Mouse (Mus musculus) midbrain, embryonic 13.5 days (tissue): ENCODE results near the gene Olfr1288. TPM values are rescaled to one million over a fixed set of nuclear protein-coding genes. Genes with fewer than 3 reads are reported as not detected.

Experiments
- ATAC-seq: fragments of 200-750 bp; cut with Nextera tagmentation; 2 replicates; pipeline ENCODE4 v1.8.0; 2017; ENCODE audit warnings: mild to moderate bottlenecking, moderate TSS enrichment, moderate library complexity
- H3K27ac ChIP-seq: fragments of 300-500 bp; sonication (generic); 2 replicates; pipeline ENCODE4 v1.5.1; 2015; ENCODE audit warnings: inconsistent platforms, mild to moderate bottlenecking, moderate library complexity
- H3K27me3 ChIP-seq: fragments of 300-500 bp; sonication (generic); 2 replicates; pipeline ENCODE4 v1.6.1; 2015; ENCODE audit warnings: mild to moderate bottlenecking, inconsistent platforms
- H3K36me3 ChIP-seq: fragments of 300-500 bp; sonication (generic); 2 replicates; pipeline ENCODE4 v1.6.1; 2015; ENCODE audit warnings: mild to moderate bottlenecking, inconsistent platforms
- H3K4me1 ChIP-seq: fragments of 300-500 bp; sonication (generic); replicated peaks from 2 replicates; pipeline ENCODE4 v1.6.1; 2015; ENCODE audit warnings: inconsistent platforms
- H3K4me2 ChIP-seq: fragments of 300-500 bp; sonication (generic); replicated peaks from 2 replicates; pipeline ENCODE4 v1.6.1; 2015; ENCODE audit warnings: moderate library complexity, mild to moderate bottlenecking, inconsistent platforms
- H3K4me3 ChIP-seq: fragments of 300-500 bp; sonication (generic); replicated peaks from 2 replicates; pipeline ENCODE4 v1.5.1; 2015; ENCODE audit warnings: mild to moderate bottlenecking, inconsistent platforms
- H3K9ac ChIP-seq: fragments of 300-500 bp; sonication (generic); replicated peaks from 2 replicates; pipeline ENCODE4 v1.6.1; 2015; ENCODE audit warnings: mild to moderate bottlenecking, inconsistent platforms
- H3K9me3 ChIP-seq: fragments of 300-500 bp; sonication (generic); 2 replicates; pipeline ENCODE4 v1.6.1; 2016; ENCODE audit warnings: mild to moderate bottlenecking, inconsistent platforms
- WGBS: fragments of 180-500 bp; shearing (Covaris S2); methylation state at CpG from one replicate; pipeline ENCODE4 v1.1.7; 2015; 5-methylcytosine and 5-hydroxymethylcytosine counted together
- polyA plus RNA-seq: library from polyadenylated mRNA; unstranded; fragments of >200 nt; fragmentation: Nextera tagmentation; extraction: Ambion mirVana; gene quantifications from 2 replicates; pipeline ENCODE4 v1.2.1, GENCODE M21; 2015

Gene Olfr1288
- polyA plus RNA-seq, result not detected in 2 replicates

DNA sequence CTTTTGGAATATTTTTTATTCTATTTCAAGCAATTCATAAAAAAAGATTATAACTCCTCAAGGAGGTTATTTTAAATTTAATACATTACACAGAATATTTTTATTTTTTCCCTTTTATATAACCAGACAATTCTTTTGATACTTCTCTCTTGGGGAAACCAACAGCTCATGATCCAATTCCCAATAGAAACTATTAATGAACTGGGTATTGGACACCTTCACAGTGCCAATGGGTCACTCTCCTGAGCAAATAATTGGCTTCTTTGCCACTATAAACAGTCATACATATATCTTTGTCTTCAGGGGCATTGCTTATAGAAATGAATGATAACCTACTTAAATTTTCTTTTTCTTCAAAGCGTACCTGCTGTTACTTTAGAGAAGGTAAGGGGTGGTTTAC is at the start of gene Olfr1288:
Olfr1288 (plus strand) TSS at position 301 of the 400 bp plus-strand sequence.
- Histone ChIP-seq H3K4me2 (no peak within 1 kb of the TSS), H3K9me3 (no peaks in the 10 kb centered on the region), H3K4me3 (no peak within 1 kb of the TSS), H3K4me1 (no peaks in the 10 kb centered on the region), H3K9ac (no peak within 1 kb of the TSS), H3K36me3 (no peaks in the 10 kb centered on the region), H3K27me3 (no peaks in the 10 kb centered on the region), H3K27ac (no peak within 1 kb of the TSS)
- 93% methylated on average over 1 of the region's 1 CpGs for WGBS
- ATAC-seq, result no peak

- ATAC-seq, result no peak
- H3K27me3 ChIP-seq, result no peaks in the 10 kb centered on the region
- no peak within 1 kb of the TSS for H3K27ac ChIP-seq
- H3K36me3 ChIP-seq, result no peaks in the 10 kb centered on the region
- no peak within 1 kb of the TSS for H3K4me3 ChIP-seq
- H3K9me3 ChIP-seq, result no peaks in the 10 kb centered on the region
- no peak within 1 kb of the TSS for H3K9ac ChIP-seq
- 81% methylated on average over 1 of the region's 1 CpGs for WGBS
- H3K4me1 ChIP-seq, result no peaks in the 10 kb centered on the region
- no peak within 1 kb of the TSS for H3K4me2 ChIP-seq
Measured at GRCm38 (mm10) chr2:111448842-111449241, 25.1 kb upstream of the Olfr1288 start, which contains the start of gene Olfr1287. Olfr1287 (plus strand) TSS chr2:111449142.

- Histone ChIP-seq H3K4me1 (no peaks in the 10 kb centered on the region), H3K27me3 (no peaks in the 10 kb centered on the region), H3K36me3 (no peaks in the 10 kb centered on the region), H3K4me2 (no peak within 1 kb of the TSS), H3K9me3 (no peaks in the 10 kb centered on the region), H3K4me3 (no peak within 1 kb of the TSS), H3K27ac (no peak within 1 kb of the TSS), H3K9ac (no peak within 1 kb of the TSS)
- 71% methylated on average over 1 of the region's 1 CpGs for WGBS
- no peak for ATAC-seq
Measured at GRCm38 (mm10) chr2:111480519-111480918, 6.6 kb downstream of the Olfr1288 start, which contains the start of gene Olfr1289. Olfr1289 (plus strand) TSS chr2:111480819.

GRCm38 (mm10) chr2:111493729-111494128 is 19.8 kb downstream of the Olfr1288 start, which contains the start of gene Olfr1290:
Olfr1290 (minus strand) TSS chr2:111493829.
- Histone ChIP-seq H3K9ac (no peak within 1 kb of the TSS), H3K27me3 (no peaks in the 10 kb centered on the region), H3K27ac (no peak within 1 kb of the TSS), H3K4me3 (no peak within 1 kb of the TSS), H3K4me1 (no peaks in the 10 kb centered on the region), H3K9me3 (no peaks in the 10 kb centered on the region), H3K36me3 (no peaks in the 10 kb centered on the region), H3K4me2 (no peak within 1 kb of the TSS)
- no peak for ATAC-seq
- WGBS, result 90% methylated on average over 5 of the region's 5 CpGs

- Histone ChIP-seq H3K36me3 (no peaks in the 10 kb centered on the region), H3K9ac (no peak within 1 kb of the TSS), H3K9me3 (no peaks in the 10 kb centered on the region), H3K27ac (no peak within 1 kb of the TSS), H3K27me3 (no peaks in the 10 kb centered on the region), H3K4me3 (no peak within 1 kb of the TSS), H3K4me1 (no peaks in the 10 kb centered on the region), H3K4me2 (no peak within 1 kb of the TSS)
- ATAC-seq, result no peak
- 87% methylated on average over 3 of the region's 3 CpGs for WGBS
Measured at GRCm38 (mm10) chr2:111496880-111497279, 23.0 kb downstream of the Olfr1288 start, which contains the start of gene Olfr1291-ps1. Olfr1291-ps1 (plus strand) TSS chr2:111497180.

GRCm38 (mm10) chr2:111517451-111517850 is 43.5 kb downstream of the Olfr1288 start:
- H3K4me2 ChIP-seq, result no peak overlapping the region
- no peak overlapping the region for H3K4me3 ChIP-seq
- no peaks in the 10 kb centered on the region for H3K4me1 ChIP-seq
- no peak overlapping the region for H3K27ac ChIP-seq
- ATAC-seq, result no peak
- 91% methylated on average over 10 of the region's 10 CpGs for WGBS
- H3K9ac ChIP-seq, result no peak overlapping the region
- no peaks in the 10 kb centered on the region for H3K9me3 ChIP-seq
- H3K36me3 ChIP-seq, result no peaks in the 10 kb centered on the region
- H3K27me3 ChIP-seq, result no peaks in the 10 kb centered on the region

GRCm38 (mm10) chr2:111524903-111525302 is 51.0 kb downstream of the Olfr1288 start, which contains the start of gene Olfr1293-ps:
Olfr1293-ps (plus strand) TSS chr2:111525203.
- Histone ChIP-seq H3K9ac (no peak within 1 kb of the TSS), H3K27me3 (no peaks in the 10 kb centered on the region), H3K27ac (no peak within 1 kb of the TSS), H3K4me3 (no peak within 1 kb of the TSS), H3K36me3 (no peaks in the 10 kb centered on the region), H3K4me1 (no peaks in the 10 kb centered on the region), H3K4me2 (no peak within 1 kb of the TSS), H3K9me3 (no peaks in the 10 kb centered on the region)
- WGBS, result 91% methylated on average over 1 of the region's 1 CpGs
- no peak for ATAC-seq

Other genes with a start within 250 kb of the Olfr1288 start
- not detected in 2 replicates for gene 4930430A15Rik, start 244.5 kb upstream of the Olfr1288 start, polyA plus RNA-seq
- not detected in 2 replicates for gene Olfr1275, start 238.8 kb upstream of the Olfr1288 start, polyA plus RNA-seq
- not detected in 2 replicates for gene Olfr1276, start 219.6 kb upstream of the Olfr1288 start, polyA plus RNA-seq
- gene Olfr1277, start 200.0 kb upstream of the Olfr1288 start, polyA plus RNA-seq, result not detected in 2 replicates
- not detected in 2 replicates for gene Olfr1278, start 184.0 kb upstream of the Olfr1288 start, polyA plus RNA-seq
- not detected in 2 replicates for gene Olfr1279, start 173.5 kb upstream of the Olfr1288 start, polyA plus RNA-seq
- not detected in 2 replicates for gene Olfr1280, start 160.1 kb upstream of the Olfr1288 start, polyA plus RNA-seq
- gene Olfr1281, start 147.6 kb upstream of the Olfr1288 start, polyA plus RNA-seq, result not detected in 2 replicates
- gene Olfr1282, start 138.0 kb upstream of the Olfr1288 start, polyA plus RNA-seq, result not detected in 2 replicates
- not detected in 2 replicates for gene Olfr1283, start 107.3 kb upstream of the Olfr1288 start, polyA plus RNA-seq
- gene Olfr1284, start 98.6 kb upstream of the Olfr1288 start, polyA plus RNA-seq, result not detected in 2 replicates
- not detected in 2 replicates for gene Olfr1286, start 51.0 kb upstream of the Olfr1288 start, polyA plus RNA-seq
- gene Olfr1287, start 25.0 kb upstream of the Olfr1288 start, polyA plus RNA-seq, result not detected in 2 replicates
- not detected in 2 replicates for gene Olfr1289, start 6.7 kb downstream of the Olfr1288 start, polyA plus RNA-seq
- not detected in 2 replicates for gene Olfr1290, start 19.7 kb downstream of the Olfr1288 start, polyA plus RNA-seq
- gene Olfr1291-ps1, start 23.1 kb downstream of the Olfr1288 start, polyA plus RNA-seq, result not detected in 2 replicates
- gene Olfr1293-ps, start 51.1 kb downstream of the Olfr1288 start, polyA plus RNA-seq, result not detected in 2 replicates
- gene Olfr1294, start 66.2 kb downstream of the Olfr1288 start, polyA plus RNA-seq, result not detected in 2 replicates
- not detected in 2 replicates for gene Olfr1295, start 95.6 kb downstream of the Olfr1288 start, polyA plus RNA-seq
- gene Olfr1297, start 152.4 kb downstream of the Olfr1288 start, polyA plus RNA-seq, result not detected in 2 replicates
- not detected in 2 replicates for gene Olfr1298, start 175.1 kb downstream of the Olfr1288 start, polyA plus RNA-seq
- gene Olfr1299, start 187.3 kb downstream of the Olfr1288 start, polyA plus RNA-seq, result not detected in 2 replicates